Mouse (Mus musculus): ENCODE measurements around the gene Chd9.

DNA sequence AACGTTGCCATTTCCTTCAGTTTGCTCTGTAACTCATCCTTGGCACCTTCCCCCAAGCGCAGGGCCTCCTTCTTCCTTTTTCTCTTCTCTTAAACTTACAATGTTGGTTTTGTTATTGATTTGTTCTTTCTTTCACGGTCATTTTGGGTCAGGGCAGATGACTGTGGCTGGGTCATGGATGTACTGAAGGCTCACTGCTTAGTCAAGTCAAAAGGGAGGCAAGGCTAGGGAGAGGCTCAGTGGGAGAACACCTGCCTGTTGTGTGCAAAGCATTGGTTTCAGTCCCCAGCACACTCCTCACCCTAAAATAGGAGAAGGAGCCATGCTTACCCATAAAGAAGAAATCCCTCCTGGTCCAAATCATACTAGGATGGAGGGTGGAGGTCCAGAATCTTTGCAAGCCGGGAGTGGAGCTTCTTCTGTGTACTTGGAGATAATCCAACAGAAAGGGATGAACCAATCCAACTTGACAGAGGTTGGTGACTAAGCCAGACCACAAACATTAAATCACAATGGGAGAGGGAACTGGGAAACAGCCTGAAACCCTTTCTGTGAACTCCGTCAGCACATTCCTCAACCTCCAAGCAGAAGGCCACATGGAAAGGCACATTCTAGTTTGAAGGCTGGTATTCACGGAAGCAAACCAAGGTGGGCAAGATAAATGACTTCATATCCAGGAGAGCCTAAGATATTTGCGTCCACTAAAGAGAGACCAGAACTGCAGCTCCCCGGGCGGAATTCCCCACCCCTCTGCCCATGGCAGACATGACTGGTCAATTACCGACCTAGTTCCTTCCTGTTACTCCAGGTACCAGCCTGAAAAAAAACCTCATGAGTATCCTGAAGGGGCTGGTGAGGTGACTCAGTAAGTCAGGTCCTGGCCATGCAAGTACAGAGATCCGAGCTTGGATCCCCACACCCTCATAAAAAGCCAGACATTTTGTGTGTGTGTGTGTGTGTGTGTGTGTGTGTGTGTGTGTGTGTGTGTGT is 11.9 kb downstream of the Chd9 start:
- no peak for TF ChIP-seq CTCF (IDR thresholded peaks at IDR 0.05; ENCODE audit: low read depth, low read length)
- TF ChIP-seq EP300 (IDR thresholded peaks at IDR 0.05; ENCODE audit: insufficient read depth, low read depth, low read length): no peak
- TF ChIP-seq POLR2A (IDR thresholded peaks at IDR 0.05; ENCODE audit: insufficient read depth, low read length): no peak

All from ES-Bruce4 (cell line).